Mouse (Mus musculus): ENCODE measurements around the gene Il1rl2. TPM values are rescaled to one million over a fixed set of nuclear protein-coding genes. Genes with fewer than 3 reads are reported as not detected.
A peak's percentile ranks its signal among the peaks of the same experiment; 100 is the strongest.

The Il1rl2 gene
- total and polyA plus RNA-seq, 3 experiments: 0.04 to 0.08 TPM; not detected in 1

- Histone ChIP-seq H3K4me1 (ENCODE audit: control insufficient read depth in 1 of 2, insufficient read depth in 2 of 2, low read length in 2 of 2) (peaks cover 0 to 4% of the 10 kb centered on the region in 2 experiments; a peak in 3 of 4 replicates), H3K27me3 (ENCODE audit: control insufficient read depth in 1 of 2, insufficient read depth in 2 of 2, low read length in 2 of 2) (no peaks in the 10 kb centered on the region), H3K9me3 (replicated peaks; ENCODE audit: insufficient read depth, low read length) (no peaks in the 10 kb centered on the region), H3K4me3 (ENCODE audit: control insufficient read depth in 1 of 2, insufficient read depth in 1 of 2, low read depth in 2 of 2, low read length in 2 of 2) (no peak overlapping the region), H3K79me2 (ENCODE audit: control insufficient read depth, insufficient read depth, low read length, poor library complexity) (no peaks in the 10 kb centered on the region), H3K27ac (ENCODE audit: control insufficient read depth, low read depth, low read length) (no peak overlapping the region), H3K36me3 (ENCODE audit: control insufficient read depth in 1 of 2, insufficient read depth in 2 of 2, low read length in 2 of 2) (peaks cover 0 to 3% of the 10 kb centered on the region in 2 experiments; a peak in 3 of 4 replicates), H3K9ac (ENCODE audit: control insufficient read depth, low read depth, low read length, poor library complexity, severe bottlenecking) (no peak overlapping the region)
- TF ChIP-seq SMC3 (IDR thresholded peaks at IDR 0.05; ENCODE audit: low read depth, low read length): peak; percentile 51
- TF ChIP-seq MXI1 (IDR thresholded peaks at IDR 0.05; ENCODE audit: low read depth, low read length): no peak
- TF ChIP-seq RAD21 (IDR thresholded peaks at IDR 0.05; ENCODE audit: low read depth, low read length): peak; percentile 9
- peak; percentile 45 to 54 (median 50) for TF ChIP-seq CTCF (IDR thresholded peaks at IDR 0.05 in 2 of 3, conservative IDR thresholded peaks at IDR 0.05 in 1 of 3; ENCODE audit: control insufficient read depth in 1 of 3, insufficient read depth in 1 of 3, low read depth in 2 of 3, low read length in 3 of 3, poor library complexity in 1 of 3, severe bottlenecking in 1 of 3)
- TF ChIP-seq USF1 (IDR thresholded peaks at IDR 0.05; ENCODE audit: low read depth, low read length): no peak
- TF ChIP-seq BHLHE40 (IDR thresholded peaks at IDR 0.05; ENCODE audit: borderline replicate concordance, low read depth, low read length): no peak
- no peak for TF ChIP-seq HCFC1 (IDR thresholded peaks at IDR 0.05; ENCODE audit: low read depth, low read length)
- no peak for TF ChIP-seq MAZ (IDR thresholded peaks at IDR 0.05; ENCODE audit: low read depth, low read length)
- TF ChIP-seq CHD1 (IDR thresholded peaks at IDR 0.05; ENCODE audit: low read depth, low read length): no peak
- 0 out of 2 replicates have a peak, but pooled peaks have one; percentile 3 for TF ChIP-seq ZC3H11A (IDR thresholded peaks at IDR 0.05; ENCODE audit: low read depth, low read length)
- peak; percentile 32 for DNase-seq (ENCODE audit: low read depth, low spot score)
Measured at GRCm38 (mm10) chr1:40293891-40294290, 30.5 kb upstream of the Il1rl2 start.

- Histone ChIP-seq H3K79me2 (ENCODE audit: control insufficient read depth, insufficient read depth, low read length, poor library complexity) (no peaks in the 10 kb centered on the region), H3K27me3 (ENCODE audit: control insufficient read depth in 1 of 2, insufficient read depth in 2 of 2, low read length in 2 of 2) (no peaks in the 10 kb centered on the region), H3K9me3 (replicated peaks; ENCODE audit: insufficient read depth, low read length) (no peaks in the 10 kb centered on the region), H3K4me1 (ENCODE audit: control insufficient read depth in 1 of 2, insufficient read depth in 2 of 2, low read length in 2 of 2) (peaks cover 0 to 4% of the 10 kb centered on the region in 2 experiments; a peak in 3 of 4 replicates), H3K4me3 (ENCODE audit: control insufficient read depth in 1 of 2, insufficient read depth in 1 of 2, low read depth in 2 of 2, low read length in 2 of 2) (no peak overlapping the region), H3K27ac (ENCODE audit: control insufficient read depth, low read depth, low read length) (no peak overlapping the region), H3K9ac (ENCODE audit: control insufficient read depth, low read depth, low read length, poor library complexity, severe bottlenecking) (no peak overlapping the region), H3K36me3 (ENCODE audit: control insufficient read depth in 1 of 2, insufficient read depth in 2 of 2, low read length in 2 of 2) (peaks cover 0 to 3% of the 10 kb centered on the region in 2 experiments; a peak in 3 of 4 replicates)
- TF ChIP-seq TBP (IDR thresholded peaks at IDR 0.05; ENCODE audit: low read depth, low read length): no peak
- no peak for DNase-seq (ENCODE audit: low read depth, low spot score)
Measured at GRCm38 (mm10) chr1:40294824-40295223, 29.6 kb upstream of the Il1rl2 start.

GRCm38 (mm10) chr1:40298053-40298452 lies 26.4 kb upstream of the Il1rl2 start:
- no peak for DNase-seq (ENCODE audit: low read depth, low spot score)
- Histone ChIP-seq H3K36me3 (ENCODE audit: control insufficient read depth in 1 of 2, insufficient read depth in 2 of 2, low read length in 2 of 2) (peaks cover 0 to 13% of the 10 kb centered on the region in 2 experiments; a peak in 2 of 4 replicates), H3K79me2 (ENCODE audit: control insufficient read depth, insufficient read depth, low read length, poor library complexity) (no peaks in the 10 kb centered on the region), H3K9ac (ENCODE audit: control insufficient read depth, low read depth, low read length, poor library complexity, severe bottlenecking) (no peak overlapping the region), H3K4me1 (ENCODE audit: control insufficient read depth in 1 of 2, insufficient read depth in 2 of 2, low read length in 2 of 2) (peaks cover 5 to 8% of the 10 kb centered on the region in 2 experiments), H3K4me3 (ENCODE audit: control insufficient read depth in 1 of 2, insufficient read depth in 1 of 2, low read depth in 2 of 2, low read length in 2 of 2) (no peak overlapping the region), H3K9me3 (replicated peaks; ENCODE audit: insufficient read depth, low read length) (no peaks in the 10 kb centered on the region), H3K27me3 (ENCODE audit: control insufficient read depth in 1 of 2, insufficient read depth in 2 of 2, low read length in 2 of 2) (no peaks in the 10 kb centered on the region), H3K27ac (ENCODE audit: control insufficient read depth, low read depth, low read length) (no peak overlapping the region)
- peak; percentile 51; the same call in 1 of the 2 replicates for TF ChIP-seq MAX (IDR thresholded peaks at IDR 0.05; ENCODE audit: low read length)
- TF ChIP-seq USF2 (IDR thresholded peaks at IDR 0.05; ENCODE audit: borderline replicate concordance in 1 of 2, insufficient read depth in 1 of 2, low read depth in 1 of 2, low read length in 2 of 2): no peak
- no peak for TF ChIP-seq MEF2A (IDR thresholded peaks at IDR 0.05; ENCODE audit: extremely low read depth, insufficient replicate concordance, low read depth, low read length, poor library complexity, severe bottlenecking)
- TF ChIP-seq ELF1 (IDR thresholded peaks at IDR 0.05; ENCODE audit: low read depth, low read length): no peak
- TF ChIP-seq RCOR1 (IDR thresholded peaks at IDR 0.05; ENCODE audit: low read depth, low read length): peak; percentile 59; the same call in 1 of the 2 replicates
- TF ChIP-seq TCF12 (IDR thresholded peaks at IDR 0.05; ENCODE audit: low read depth, low read length): peak; percentile 79; the same call in 1 of the 2 replicates
- no peak for TF ChIP-seq SMC3 (IDR thresholded peaks at IDR 0.05; ENCODE audit: low read depth, low read length)
- TF ChIP-seq CTCF (IDR thresholded peaks at IDR 0.05 in 2 of 3, conservative IDR thresholded peaks at IDR 0.05 in 1 of 3; ENCODE audit: control insufficient read depth in 1 of 3, insufficient read depth in 1 of 3, low read depth in 2 of 3, low read length in 3 of 3, poor library complexity in 1 of 3, severe bottlenecking in 1 of 3): no peak
- TF ChIP-seq USF1 (IDR thresholded peaks at IDR 0.05; ENCODE audit: low read depth, low read length): peak; percentile 54; the same call in 1 of the 2 replicates
- TF ChIP-seq CHD2 (IDR thresholded peaks at IDR 0.05; ENCODE audit: low read length): no peak
- TF ChIP-seq GATA1 (IDR thresholded peaks at IDR 0.05; ENCODE audit: low read depth, low read length): peak; percentile 54
- peak; percentile 58; the same call in 1 of the 2 replicates for TF ChIP-seq BHLHE40 (IDR thresholded peaks at IDR 0.05; ENCODE audit: borderline replicate concordance, low read depth, low read length)
- no peak for TF ChIP-seq ZMIZ1 (IDR thresholded peaks at IDR 0.05; ENCODE audit: low read depth, low read length)
- TF ChIP-seq ZNF384 (IDR thresholded peaks at IDR 0.05; ENCODE audit: low read depth, low read length): peak; percentile 63; the same call in 1 of the 2 replicates
- no peak for TF ChIP-seq POLR2AphosphoS2 (IDR thresholded peaks at IDR 0.05; ENCODE audit: low read length)
- TF ChIP-seq ZC3H11A (IDR thresholded peaks at IDR 0.05; ENCODE audit: low read depth, low read length): no peak
- peak; percentile 41; the same call in 1 of the 2 replicates for TF ChIP-seq MYC (IDR thresholded peaks at IDR 0.05; ENCODE audit: low read depth, low read length)
- TF ChIP-seq SIN3A (IDR thresholded peaks at IDR 0.05; ENCODE audit: low read length): peak; percentile 29; the same call in 1 of the 2 replicates

All from MEL (cell line).